Mouse (Mus musculus) frontal cortex, adult (tissue): ENCODE measurements around the gene Zfp81.
A peak's percentile ranks its signal among the peaks of the same experiment; 100 is the strongest.

Experiments used
- ATAC-seq: cut with Nextera tagmentation; 2 replicates; pipeline ENCODE4 v1.9.2; 2017; ENCODE audit warnings: mild to moderate bottlenecking, moderate library complexity, mixed read lengths; ENCODE audit not compliant: low TSS enrichment

The Zfp81 gene

DNA sequence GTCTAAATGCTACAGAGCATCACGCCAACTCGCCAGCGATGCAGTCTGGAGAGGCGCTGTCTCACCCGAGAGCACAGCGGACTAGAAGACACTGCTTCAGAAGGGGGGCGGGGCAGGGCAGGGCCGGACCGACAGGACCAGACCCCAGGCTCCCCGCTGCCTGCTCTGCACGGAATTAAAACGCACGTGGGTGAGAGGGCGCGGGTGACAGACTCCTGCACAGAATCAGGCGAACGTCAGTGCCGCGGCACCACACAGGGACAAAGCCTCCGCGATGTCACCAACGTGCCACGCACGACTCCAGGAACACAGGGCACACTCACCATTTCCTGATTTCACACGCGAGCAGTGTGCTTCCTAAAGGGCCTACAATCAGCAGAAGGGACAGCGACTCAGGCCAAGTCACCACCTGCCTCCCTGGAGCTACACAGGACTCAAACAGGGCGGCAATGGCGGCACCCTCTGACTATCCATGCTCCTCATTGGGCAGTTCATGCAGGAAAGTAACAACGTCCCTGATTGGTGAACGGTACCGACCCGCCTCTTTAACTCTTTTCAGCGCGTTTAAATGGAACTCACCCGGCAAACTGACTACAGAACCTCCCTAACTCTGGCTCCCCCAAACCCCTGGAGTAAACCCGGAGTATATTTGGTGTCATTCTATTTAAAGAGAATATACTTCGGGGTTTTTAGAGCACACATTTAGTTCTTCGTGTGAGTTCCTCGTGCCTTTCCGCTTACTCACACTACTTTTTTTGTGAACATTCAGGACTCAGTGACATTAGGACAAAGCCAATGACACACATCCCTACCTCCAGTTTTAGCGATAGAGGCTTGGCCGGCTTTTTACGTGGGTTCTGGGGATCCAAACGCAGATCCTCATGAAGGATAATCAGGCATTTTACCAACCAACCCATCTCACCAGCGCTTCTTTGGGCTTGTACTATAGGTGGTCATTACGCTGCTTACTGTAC is at the start of gene Zfp81:
Gene Zfp81, minus strand, starts transcription at position 468 of the 974 bp plus-strand sequence.
- ATAC-seq: peak; percentile 100

DNA sequence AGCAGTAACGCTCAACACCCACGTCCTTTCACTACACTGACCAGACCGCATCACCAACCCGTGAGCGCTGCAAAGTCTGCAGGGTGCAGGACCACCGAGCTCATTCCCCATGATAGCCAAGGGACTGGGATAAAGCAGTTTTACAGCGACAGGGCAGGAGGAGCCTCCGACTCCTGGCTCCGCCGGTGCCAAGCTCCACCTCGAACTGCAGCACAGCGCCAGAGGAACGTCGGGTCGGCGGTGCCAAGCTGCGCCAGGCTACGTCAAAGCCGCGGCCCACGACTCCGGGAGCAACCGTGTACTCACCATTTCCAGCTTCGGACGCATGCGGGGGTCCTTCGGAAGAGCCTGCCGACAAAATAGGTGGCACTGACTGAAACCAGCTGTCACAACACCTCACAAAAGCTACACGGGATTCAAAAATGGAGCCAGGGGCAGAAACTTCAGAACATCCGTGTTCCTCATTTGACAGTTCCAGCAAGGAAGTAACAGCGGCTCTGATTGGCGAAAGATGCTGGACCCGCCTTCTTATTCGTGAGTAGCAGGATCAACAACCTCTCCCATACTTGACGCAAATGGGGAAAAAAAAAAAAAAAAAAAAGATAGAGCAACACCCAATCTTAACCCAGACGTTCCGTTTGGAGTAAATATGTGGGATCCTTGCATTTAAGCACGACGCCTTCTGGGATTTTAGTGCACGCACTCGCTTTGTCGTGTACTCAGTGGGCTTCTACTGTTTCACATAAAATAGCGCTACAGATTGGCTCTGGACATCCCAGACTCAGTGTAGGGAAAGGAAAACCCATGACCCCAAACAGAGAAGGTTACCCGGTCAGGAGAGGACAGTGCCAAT is 35.7 kb upstream of the Zfp81 start, which contains the start of gene Zfp101:
Gene Zfp101, minus strand, starts transcription at position 460 of the 853 bp plus-strand sequence.
- ATAC-seq: peak; percentile 100

DNA sequence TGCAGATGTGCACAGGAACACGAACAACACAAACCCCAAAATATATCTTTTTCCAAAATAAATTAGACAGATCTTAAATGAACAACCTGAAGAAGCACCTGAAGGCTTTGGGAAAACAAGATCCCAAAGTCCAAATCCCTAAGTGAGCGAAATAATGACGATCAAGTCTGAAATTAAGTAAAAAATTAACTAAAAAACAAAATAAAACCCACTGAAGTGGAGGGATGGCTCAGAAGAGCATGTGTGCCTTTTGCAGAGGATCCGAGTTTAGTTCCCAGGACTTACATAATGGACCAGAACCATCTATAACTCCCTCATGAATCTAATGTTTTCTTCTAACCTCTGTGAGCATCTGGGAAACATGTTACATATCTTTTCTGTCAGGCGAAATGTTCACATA is 33.6 kb upstream of the Zfp81 start:
- no peak for ATAC-seq

- ATAC-seq: peak; percentile 67; the same call in 1 of the 2 replicates
Measured at GRCm38 (mm10) chr17:33385705-33386104, 27.0 kb upstream of the Zfp81 start.

DNA sequence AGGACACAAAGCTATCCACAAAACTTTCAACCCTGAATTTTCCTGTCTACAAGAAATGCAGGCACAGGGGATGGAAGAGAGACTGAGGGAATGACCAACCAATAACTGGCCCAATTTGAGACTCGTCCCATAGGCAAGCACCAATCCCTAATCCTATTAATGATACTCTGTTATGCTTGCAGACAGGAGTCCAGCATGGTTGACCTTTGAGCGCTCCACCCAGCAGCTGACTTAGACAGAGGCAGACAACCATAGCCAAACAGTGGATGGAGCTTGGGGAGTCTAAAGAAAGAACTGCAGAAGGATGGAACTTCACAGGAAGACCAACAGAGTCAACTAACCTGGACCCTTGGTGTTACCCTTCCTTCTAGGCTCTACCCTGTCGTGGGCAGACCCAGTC is 14.1 kb upstream of the Zfp81 start:
- ATAC-seq: no peak

DNA sequence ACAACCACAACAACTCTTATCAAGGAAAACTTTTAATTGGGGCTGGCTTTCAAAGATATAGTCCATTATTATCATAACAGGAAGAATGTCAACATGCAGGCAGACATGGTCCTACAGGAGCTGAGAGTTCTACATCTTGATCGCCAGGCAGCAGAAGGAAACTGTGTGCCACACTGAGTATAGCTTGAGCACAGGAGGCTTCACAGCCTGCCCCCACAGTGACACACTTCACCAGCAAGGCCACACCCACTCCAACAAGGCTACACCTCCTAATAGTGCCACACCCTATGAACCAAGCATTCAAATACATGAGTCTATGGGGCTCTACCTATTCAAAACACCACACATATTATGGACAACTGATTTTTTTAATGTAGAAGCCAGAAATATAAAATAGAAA is 5.7 kb downstream of the Zfp81 start:
- no peak for ATAC-seq

DNA sequence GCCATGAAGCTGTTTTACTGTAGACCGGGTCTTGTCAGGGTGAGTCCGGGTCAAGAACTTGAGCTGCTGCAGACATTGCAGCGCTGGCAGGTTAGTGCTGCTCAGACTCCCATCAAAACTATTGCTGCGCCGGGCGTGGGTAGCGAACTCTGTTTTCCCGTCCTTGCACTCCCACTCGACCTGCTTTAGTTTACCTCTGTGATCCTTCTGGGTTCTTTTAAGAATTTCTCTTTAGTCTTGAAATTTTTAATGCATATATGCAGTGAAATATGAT is 68.9 kb downstream of the Zfp81 start:
- peak; percentile 35; the same call in 1 of the 2 replicates for ATAC-seq

GRCm38 (mm10) chr17:33289039-33289875 is 69.4 kb downstream of the Zfp81 start, which contains the start of gene Zfp955b:
Zfp955b (plus strand) TSS chr17:33289544.
- peak; percentile 100 for ATAC-seq
